Mouse (Mus musculus) limb, embryonic 15.5 days (tissue): ENCODE data around the gene Ndc1. TPM values are rescaled to one million over a fixed set of nuclear protein-coding genes. Genes with fewer than 3 reads are reported as not detected.

Experiments
- ATAC-seq: fragments of 200-750 bp; cut with Nextera tagmentation; 2 replicates; pipeline ENCODE4 v1.8.0; 2017; ENCODE audit warnings: low read depth, moderate TSS enrichment; ENCODE audit not compliant: insufficient number of reproducible peaks, low FRiP score, low TSS enrichment
- H3K27ac ChIP-seq: fragments of 300-500 bp; sonication (generic); 2 replicates; pipeline ENCODE4 v1.5.1; 2015; ENCODE audit warnings: moderate library complexity, mild to moderate bottlenecking, inconsistent platforms
- H3K27me3 ChIP-seq: fragments of 300-500 bp; sonication (generic); 2 replicates; pipeline ENCODE4 v1.6.1; 2015; ENCODE audit warnings: inconsistent platforms
- H3K36me3 ChIP-seq: fragments of 300-500 bp; sonication (generic); 2 replicates; pipeline ENCODE4 v1.6.1; 2015; ENCODE audit warnings: inconsistent platforms
- H3K4me1 ChIP-seq: fragments of 300-500 bp; sonication (generic); 2 replicates; pipeline ENCODE4 v1.6.1; 2015; ENCODE audit warnings: inconsistent platforms
- H3K4me2 ChIP-seq: fragments of 300-500 bp; sonication (generic); 2 replicates; pipeline ENCODE4 v1.6.1; 2015; ENCODE audit warnings: mild to moderate bottlenecking, inconsistent platforms
- H3K4me3 ChIP-seq: fragments of 300-500 bp; sonication (generic); 2 replicates; pipeline ENCODE4 v1.5.1; 2015; ENCODE audit warnings: mild to moderate bottlenecking, inconsistent platforms
- H3K9ac ChIP-seq: fragments of 300-500 bp; sonication (generic); 2 replicates; pipeline ENCODE4 v1.6.1; 2015; ENCODE audit warnings: inconsistent platforms
- H3K9me3 ChIP-seq: fragments of 300-500 bp; sonication (generic); 2 replicates; pipeline ENCODE4 v1.6.1; 2016; ENCODE audit warnings: inconsistent platforms
- WGBS: fragments of 180-500 bp; shearing (Covaris S2); methylation state at CpG from one replicate; pipeline ENCODE4 v1.1.7; 2015; 5-methylcytosine and 5-hydroxymethylcytosine counted together
- microRNA-seq: library from miRNA; unstranded; fragments of <30 nt; microRNA quantifications from one replicate; pipeline ENCODE4, GENCODE M21; 2016
- polyA plus RNA-seq: library from polyadenylated mRNA; unstranded; fragments of >200 nt; fragmentation: Nextera tagmentation; extraction: Ambion mirVana; gene quantifications from 2 replicates; pipeline ENCODE4 v1.2.1, GENCODE M21; 2015

Gene Ndc1
- polyA plus RNA-seq, 1 experiment from 2014 or later = 27.1 TPM

DNA sequence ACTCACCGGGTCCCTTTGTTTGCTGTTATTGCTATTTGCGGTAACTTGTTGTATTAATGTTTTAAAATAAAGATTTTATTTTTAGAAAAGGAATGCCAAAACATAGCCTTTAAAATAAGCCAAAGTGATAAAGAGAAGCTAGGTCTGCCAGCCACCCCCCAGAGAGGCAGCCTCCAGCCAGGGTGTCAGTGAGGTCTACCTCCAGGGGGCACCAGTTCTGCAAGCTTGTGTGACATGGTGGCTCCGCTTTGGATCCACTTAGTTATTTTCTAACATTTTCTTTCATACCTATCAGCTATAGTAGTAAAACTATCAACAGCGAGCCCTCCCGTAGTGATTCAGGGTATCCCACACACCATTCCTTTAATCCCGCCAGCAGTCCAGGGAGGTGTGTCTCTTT is 80.9 kb downstream of the Ndc1 start:
- WGBS = 64% methylated on average over 6 of the region's 6 CpGs
- Histone ChIP-seq H3K9ac (no peak overlapping the region), H3K4me2 (no peak overlapping the region), H3K27me3 (peaks cover 24% of the 10 kb centered on the region), H3K9me3 (no peaks in the 10 kb centered on the region), H3K4me3 (no peak overlapping the region), H3K36me3 (no peaks in the 10 kb centered on the region), H3K27ac (no peak overlapping the region), H3K4me1 (peaks cover 15% of the 10 kb centered on the region)
- no peak for ATAC-seq

DNA sequence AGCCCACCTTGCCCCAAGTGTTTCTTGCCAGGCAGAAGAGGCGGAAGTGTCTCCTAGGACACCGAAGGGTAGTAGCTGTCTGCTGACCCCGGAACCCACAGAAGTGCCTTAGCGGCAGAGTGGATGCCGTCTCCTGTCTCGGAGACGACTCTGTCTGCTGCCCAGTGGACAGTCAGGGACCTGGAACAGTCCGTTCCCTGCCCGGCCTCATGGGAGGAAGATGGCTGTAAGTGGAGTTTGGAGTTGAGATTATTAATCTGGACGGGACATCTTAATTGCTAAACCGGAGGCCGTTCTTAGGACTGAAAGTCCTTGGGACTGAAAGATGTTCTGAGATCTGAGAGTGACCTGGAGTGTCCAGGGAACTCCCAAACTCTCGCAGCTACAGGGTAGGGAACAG is 81.9 kb downstream of the Ndc1 start:
- Histone ChIP-seq H3K4me1 (peaks cover 9% of the 10 kb centered on the region; the same call in 1 of the 2 replicates), H3K27me3 (peaks cover 18% of the 10 kb centered on the region)
- no peak for ATAC-seq

DNA sequence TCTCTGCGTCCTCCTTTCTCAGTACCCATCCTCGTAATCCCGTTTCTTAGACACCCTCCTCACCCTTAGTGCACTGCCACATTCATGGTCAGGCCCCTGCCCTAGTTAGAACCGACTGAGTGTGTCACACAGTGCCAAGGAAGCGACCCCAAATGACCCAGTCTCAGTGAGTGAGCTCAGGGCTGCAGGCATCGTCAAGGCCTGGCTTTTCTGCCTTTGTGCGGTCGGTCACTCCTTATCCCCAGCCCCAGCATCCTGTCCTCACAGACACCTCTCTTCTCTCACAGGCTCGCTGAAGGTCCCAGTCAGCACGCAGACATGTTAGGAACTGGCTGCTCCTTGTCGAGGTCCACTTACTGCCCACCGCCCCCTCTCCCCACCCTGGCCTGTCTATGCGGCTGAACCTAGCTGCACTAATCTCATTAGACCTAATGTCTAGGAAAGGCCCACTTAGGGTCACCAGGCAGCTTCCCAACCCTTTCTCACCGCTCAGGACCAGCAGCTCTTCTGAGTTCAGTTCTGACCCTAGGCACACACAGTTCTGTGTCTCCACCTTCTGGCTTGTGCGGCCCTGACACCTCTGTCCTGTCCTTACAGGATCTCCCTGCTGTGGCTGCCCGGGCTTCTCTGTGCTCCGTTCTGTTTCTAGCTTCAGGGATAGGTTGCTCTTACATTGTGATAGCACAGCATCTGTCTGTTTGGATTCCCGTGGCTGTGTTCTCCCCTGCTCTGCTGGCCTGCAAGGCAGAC is 84.9 kb downstream of the Ndc1 start:
- Histone ChIP-seq H3K9ac (no peak overlapping the region), H3K27ac (no peak overlapping the region), H3K27me3 (no peaks in the 10 kb centered on the region; the same call in none of the 2 replicates), H3K36me3 (no peaks in the 10 kb centered on the region), H3K4me2 (no peak overlapping the region), H3K4me1 (peaks cover 8% of the 10 kb centered on the region), H3K9me3 (no peaks in the 10 kb centered on the region), H3K4me3 (no peak overlapping the region)
- WGBS = 80% methylated on average over 18 of the region's 18 CpGs
- ATAC-seq = no peak

More for the DNA sequence above, 81.9 kb downstream of the Ndc1 start:
- Histone ChIP-seq H3K27ac (no peak overlapping the region), H3K4me3 (no peak overlapping the region), H3K4me2 (no peak overlapping the region), H3K9ac (no peak overlapping the region), H3K36me3 (no peaks in the 10 kb centered on the region), H3K9me3 (no peaks in the 10 kb centered on the region)
- WGBS = 90% methylated on average over 13 of the region's 13 CpGs

DNA sequence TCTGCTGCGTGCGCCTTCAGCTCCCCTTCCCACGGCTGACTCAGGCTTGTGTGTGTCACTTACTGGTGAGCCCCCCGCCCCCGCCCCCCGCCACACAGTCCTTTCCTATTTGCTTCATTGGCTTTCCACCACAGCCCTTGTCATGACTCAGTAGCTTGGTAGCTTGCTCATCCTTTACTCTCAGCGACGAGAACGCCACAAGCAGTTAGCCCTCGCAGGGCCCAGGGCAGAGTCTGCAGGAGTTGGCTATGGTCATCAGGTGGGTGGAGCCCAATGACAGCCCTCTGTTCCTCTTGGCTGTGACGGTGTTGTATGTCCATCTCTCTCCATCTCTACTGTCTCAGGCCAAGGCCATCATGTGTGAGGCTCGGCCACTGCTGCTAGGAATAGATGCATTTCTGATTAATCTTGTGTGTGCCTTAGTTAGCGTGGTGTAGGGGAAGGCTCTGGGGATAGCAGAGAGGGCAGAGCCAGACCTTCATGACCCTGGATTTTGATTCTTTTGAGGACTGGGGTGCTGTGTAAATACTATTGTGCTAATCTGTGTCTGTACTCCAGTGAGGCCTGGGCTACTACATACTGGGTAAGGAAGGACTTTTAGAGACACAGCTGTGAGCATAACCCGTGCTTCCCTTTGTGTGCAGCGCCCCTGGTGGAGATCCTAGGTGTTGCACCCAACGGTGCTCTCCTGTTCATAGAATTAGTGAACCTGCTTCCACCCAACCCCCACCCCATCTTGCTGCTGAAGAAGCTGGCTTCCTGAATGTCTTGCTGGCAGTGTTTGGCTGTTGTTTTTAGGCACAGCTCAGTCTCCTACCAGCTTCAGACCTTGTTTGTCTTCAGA is 85.8 kb downstream of the Ndc1 start:
- H3K36me3 ChIP-seq = no peaks in the 10 kb centered on the region
- no peak overlapping the region for H3K4me2 ChIP-seq
- H3K27ac ChIP-seq = no peak overlapping the region
- WGBS = 64% methylated on average over 16 of the region's 16 CpGs
- peaks cover 13% of the 10 kb centered on the region for H3K4me1 ChIP-seq
- H3K27me3 ChIP-seq = no peaks in the 10 kb centered on the region; the same call in none of the 2 replicates
- H3K9ac ChIP-seq = no peak overlapping the region
- ATAC-seq = no peak
- H3K9me3 ChIP-seq = no peaks in the 10 kb centered on the region
- no peak overlapping the region for H3K4me3 ChIP-seq

DNA sequence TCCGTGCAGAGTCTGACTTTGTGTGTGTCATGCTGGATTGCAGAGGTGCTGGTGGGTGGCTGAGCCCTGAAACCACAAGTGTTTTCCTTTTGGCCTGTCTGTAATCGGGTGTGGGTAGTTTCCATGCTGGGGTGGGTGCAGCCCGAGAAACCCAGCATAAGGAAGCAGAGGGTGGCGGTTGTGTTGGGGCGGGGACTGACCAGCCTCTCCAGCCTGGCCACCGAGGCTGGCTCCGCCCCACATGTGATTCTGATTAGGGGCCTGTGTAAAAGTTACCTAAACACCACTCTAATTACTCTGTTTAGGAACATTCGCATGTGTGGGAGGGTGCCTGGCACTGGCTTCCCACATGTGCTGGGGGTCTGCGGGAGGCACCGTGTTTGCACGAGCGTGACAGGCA is 90.0 kb downstream of the Ndc1 start:
- 0 out of 2 replicates have a peak, but pooled peaks have one; percentile 16 for ATAC-seq
- Histone ChIP-seq H3K36me3 (no peaks in the 10 kb centered on the region), H3K27ac (no peak overlapping the region), H3K9me3 (no peaks in the 10 kb centered on the region), H3K4me2 (peak overlapping the region; percentile 40), H3K9ac (no peak overlapping the region), H3K4me3 (peak overlapping the region; percentile 12), H3K4me1 (peaks cover 31% of the 10 kb centered on the region), H3K27me3 (0 out of 2 replicates have a peak, but pooled peaks cover 5% of the 10 kb centered on the region)
- WGBS = 18% methylated on average over 12 of the region's 12 CpGs

DNA sequence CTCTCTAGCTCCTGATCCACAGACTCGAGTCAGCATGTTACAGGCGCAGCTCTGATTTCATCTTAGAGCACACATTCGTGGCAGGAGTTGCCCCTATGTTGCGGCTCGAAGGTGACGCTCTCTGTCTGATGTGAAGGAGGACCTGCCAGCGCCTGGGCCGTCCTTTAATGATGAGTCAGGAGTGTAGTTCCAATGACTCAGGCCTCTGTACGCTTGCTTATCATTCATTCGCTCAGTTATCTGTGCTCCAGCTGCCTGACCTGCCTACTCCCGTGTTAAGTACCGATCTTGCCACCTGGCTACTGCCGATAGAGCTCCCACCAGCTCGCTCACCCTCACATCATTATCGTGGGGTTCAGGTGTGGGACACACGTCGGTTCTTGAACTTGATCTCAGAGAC is 91.3 kb downstream of the Ndc1 start:
- no peak overlapping the region for H3K4me3 ChIP-seq
- ATAC-seq = no peak

DNA sequence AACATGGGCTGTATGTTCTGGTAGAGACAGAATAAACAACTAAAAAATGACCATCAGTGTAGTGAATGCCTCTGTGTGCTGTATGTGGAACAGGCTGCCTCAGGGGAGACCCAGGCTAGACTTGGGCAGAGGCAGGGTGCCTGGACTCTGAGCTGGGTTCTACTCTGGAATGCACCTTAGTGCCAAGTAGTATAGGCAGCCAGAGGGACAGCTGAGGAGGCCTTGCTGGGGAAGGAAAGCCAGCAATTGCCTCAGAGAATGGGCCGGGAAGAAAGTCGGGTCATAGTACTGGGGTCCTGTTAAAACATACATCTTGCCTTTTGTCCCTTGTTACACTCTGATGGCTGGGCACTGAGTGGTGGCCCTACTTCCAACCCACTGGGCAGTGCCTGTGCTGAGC is 91.9 kb downstream of the Ndc1 start:
- WGBS = 70% methylated on average over 2 of the region's 2 CpGs

More for the DNA sequence above, 91.3 kb downstream of the Ndc1 start:
- H3K9me3 ChIP-seq = no peaks in the 10 kb centered on the region
- WGBS = 82% methylated on average over 17 of the region's 17 CpGs
- no peak overlapping the region for H3K27ac ChIP-seq
- no peak overlapping the region for H3K4me2 ChIP-seq
- H3K27me3 ChIP-seq = 0 out of 2 replicates have a peak, but pooled peaks cover 5% of the 10 kb centered on the region
- no peaks in the 10 kb centered on the region for H3K36me3 ChIP-seq
- no peak overlapping the region for H3K9ac ChIP-seq
- H3K4me1 ChIP-seq = peaks cover 35% of the 10 kb centered on the region

DNA sequence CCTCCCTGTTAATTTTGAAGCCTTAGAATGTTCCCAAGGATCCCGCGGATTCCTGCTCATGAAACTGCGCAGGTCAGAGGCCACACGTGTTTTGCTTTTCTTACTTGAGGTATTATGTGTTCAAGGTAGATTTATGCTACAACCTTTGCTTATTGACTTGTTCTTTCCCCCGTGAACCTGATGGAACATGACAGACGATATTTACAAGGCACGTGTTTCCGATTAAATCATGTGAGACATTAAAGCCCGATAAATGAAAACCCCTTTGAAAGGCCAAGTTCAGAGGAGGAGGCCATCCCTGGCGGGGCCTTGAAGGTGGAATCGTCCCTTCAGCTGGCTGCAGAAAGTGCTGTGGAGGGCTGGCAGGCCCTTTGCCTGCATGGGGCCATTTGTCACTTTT is 92.9 kb downstream of the Ndc1 start:
- Histone ChIP-seq H3K9ac (no peak overlapping the region), H3K9me3 (no peaks in the 10 kb centered on the region), H3K4me2 (no peak overlapping the region), H3K36me3 (no peaks in the 10 kb centered on the region), H3K27me3 (peaks cover 7% of the 10 kb centered on the region; the same call in 1 of the 2 replicates), H3K4me1 (peaks cover 39% of the 10 kb centered on the region), H3K4me3 (no peak overlapping the region), H3K27ac (no peak overlapping the region)
- WGBS = 35% methylated on average over 11 of the region's 11 CpGs
- no peak for ATAC-seq

More for the DNA sequence above, 91.9 kb downstream of the Ndc1 start:
- no peaks in the 10 kb centered on the region for H3K36me3 ChIP-seq
- H3K27ac ChIP-seq = no peak overlapping the region
- H3K9ac ChIP-seq = no peak overlapping the region
- H3K27me3 ChIP-seq = peaks cover 7% of the 10 kb centered on the region; the same call in 1 of the 2 replicates
- H3K9me3 ChIP-seq = no peaks in the 10 kb centered on the region
- ATAC-seq = no peak
- no peak overlapping the region for H3K4me3 ChIP-seq
- H3K4me2 ChIP-seq = no peak overlapping the region
- H3K4me1 ChIP-seq = peaks cover 39% of the 10 kb centered on the region

Small RNA genes lying within 50 kb of the gene (microRNA-seq; reads per million reads assigned to microRNA genes)
- not detected for gene Gm24804

Other genes with a start within 250 kb of the Ndc1 start
- gene Tmem59, start 189.4 kb upstream of the Ndc1 start, polyA plus RNA-seq = 541 and 572 TPM in 2 replicates
- 28.4 and 53.4 TPM in 2 replicates for gene Tceanc2, start 188.7 kb upstream of the Ndc1 start, polyA plus RNA-seq
- not detected in 2 replicates for gene Ldlrad1, start 158.6 kb upstream of the Ndc1 start, polyA plus RNA-seq
- gene Lrrc42, start 114.3 kb upstream of the Ndc1 start, polyA plus RNA-seq = 75.6 and 77.7 TPM in 2 replicates
- gene Hspb11, start 114.2 kb upstream of the Ndc1 start, polyA plus RNA-seq = 36.1 and 40.2 TPM in 2 replicates
- 0.20 and 0.31 TPM in 2 replicates for gene Dio1, start 60.6 kb upstream of the Ndc1 start, polyA plus RNA-seq
- 55.6 and 57.7 TPM in 2 replicates for gene Yipf1, start 53.4 kb upstream of the Ndc1 start, polyA plus RNA-seq
- gene Glis1, start 66.8 kb downstream of the Ndc1 start, polyA plus RNA-seq = 11.2 and 12.0 TPM in 2 replicates